Mouse (Mus musculus) layer of hippocampus, adult 2 months (tissue): ENCODE results near the gene Tmem176b. TPM values are rescaled to one million over a fixed set of nuclear protein-coding genes. Genes with fewer than 3 reads are reported as not detected.
A peak's percentile ranks its signal among the peaks of the same experiment; 100 is the strongest.

ENCODE experiments used
- DNase-seq, 2 experiments: peaks; one replicate each; pipeline ENCODE4 v3.0.0; 2022; ENCODE audit warnings: low spot score in 2 of 2
- H3K27ac ChIP-seq: fragments of 200-600 bp; 2 replicates; pipeline ENCODE4 v1.8.1; 2022
- H3K4me3 ChIP-seq: fragments of 200-600 bp; 2 replicates; pipeline ENCODE4 v1.8.1; 2022; ENCODE audit warnings: mild to moderate bottlenecking
- CTCF ChIP-seq: fragments of 200-600 bp; conservative IDR thresholded peaks from 2 replicates; pipeline ENCODE4 v1.8.1; 2022; ENCODE audit warnings: antibody characterized with exemption, mild to moderate bottlenecking, moderate library complexity
- total RNA-seq, 2 experiments: library from RNA; stranded (reverse); gene quantifications; 2 replicates each; pipeline ENCODE4 v1.2.3; 2021

Tmem176b gene
- total RNA-seq, 2 experiments from 2014 or later, result 51.4 to 57.1 TPM

DNA sequence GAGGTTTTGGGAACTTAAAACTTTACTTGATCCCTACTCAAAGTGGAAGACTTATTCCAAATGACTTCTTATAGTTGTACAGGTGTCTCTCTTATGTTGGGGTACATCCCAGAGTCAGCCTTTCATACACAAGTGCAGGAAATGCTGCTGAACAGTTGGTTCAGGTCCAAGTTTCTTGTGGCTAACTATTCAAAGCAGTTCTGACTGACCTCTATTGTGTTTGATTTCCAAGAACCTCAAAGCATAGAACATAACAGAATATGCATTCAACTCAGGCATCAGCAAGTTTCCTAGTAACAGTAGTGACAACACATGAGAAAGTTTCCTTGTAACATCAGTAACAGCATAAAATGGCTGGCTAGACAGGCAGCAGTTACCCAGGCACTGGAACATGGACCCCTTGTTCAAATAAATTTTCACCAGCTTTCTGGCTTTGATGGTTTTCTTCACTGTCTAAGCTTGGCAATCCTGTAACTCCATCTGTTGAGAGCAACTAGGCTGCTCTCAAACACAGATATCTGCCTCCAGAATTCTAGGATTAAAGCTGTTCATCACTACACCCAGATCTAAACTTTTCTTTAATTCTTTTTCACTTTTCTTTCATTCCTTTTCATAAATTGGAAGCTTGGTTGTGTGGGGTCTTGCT, 37.8 kb downstream of the Tmem176b start:
- peak in 1 of 2 experiments; percentile 22 for DNase-seq
- no peak overlapping the region for H3K27ac ChIP-seq
- H3K4me3 ChIP-seq, result no peak overlapping the region
- TF ChIP-seq CTCF, result no peak

DNA sequence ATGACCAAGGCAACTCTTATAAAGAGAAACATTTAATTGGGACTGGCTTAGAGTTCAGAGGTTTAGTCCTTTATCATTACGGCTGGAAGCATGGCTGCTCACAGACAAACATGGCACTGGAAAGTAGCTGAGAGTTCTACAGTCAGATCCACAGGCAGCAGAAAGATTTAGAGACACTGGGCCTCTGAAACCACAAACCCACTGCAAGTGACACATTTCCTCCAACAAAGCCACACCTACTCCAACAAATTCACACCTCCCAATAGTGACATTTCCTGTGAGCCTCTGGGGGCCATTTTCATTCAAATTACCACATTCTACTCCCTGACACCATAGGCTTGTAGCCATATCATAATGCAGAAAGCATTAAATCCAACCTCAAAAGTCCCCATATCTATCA, 39.4 kb downstream of the Tmem176b start:
- Histone ChIP-seq H3K27ac (no peak overlapping the region), H3K4me3 (no peak overlapping the region)
- DNase-seq, result no peak
- TF ChIP-seq CTCF, result no peak

GRCm38 (mm10) chr6:48787867-48788266, 53.4 kb downstream of the Tmem176b start:
- Histone ChIP-seq H3K4me3 (no peak overlapping the region), H3K27ac (no peak overlapping the region)
- no peak for DNase-seq
- TF ChIP-seq CTCF, result no peak

DNA sequence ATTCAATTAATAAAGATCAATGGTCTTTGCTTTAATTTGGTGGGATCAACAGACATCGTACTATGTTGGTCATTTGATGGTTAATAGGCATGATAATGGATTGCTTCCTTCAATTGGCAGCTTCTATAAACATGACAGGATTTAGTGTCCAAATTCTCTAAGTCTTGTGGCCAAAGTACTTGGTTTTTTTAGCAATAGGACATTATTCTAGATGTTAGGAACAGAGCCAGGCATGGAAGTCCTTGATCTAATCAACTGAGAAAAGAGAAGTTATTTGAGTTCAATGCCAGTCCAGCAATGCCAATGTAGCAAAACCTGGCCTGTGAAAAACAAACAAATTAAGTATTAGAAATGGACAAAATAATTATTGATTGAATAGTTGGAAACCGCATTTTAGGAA, 55.7 kb downstream of the Tmem176b start:
- no peak for DNase-seq
- Histone ChIP-seq H3K4me3 (no peak overlapping the region), H3K27ac (no peak overlapping the region)
- TF ChIP-seq CTCF, result no peak

DNA sequence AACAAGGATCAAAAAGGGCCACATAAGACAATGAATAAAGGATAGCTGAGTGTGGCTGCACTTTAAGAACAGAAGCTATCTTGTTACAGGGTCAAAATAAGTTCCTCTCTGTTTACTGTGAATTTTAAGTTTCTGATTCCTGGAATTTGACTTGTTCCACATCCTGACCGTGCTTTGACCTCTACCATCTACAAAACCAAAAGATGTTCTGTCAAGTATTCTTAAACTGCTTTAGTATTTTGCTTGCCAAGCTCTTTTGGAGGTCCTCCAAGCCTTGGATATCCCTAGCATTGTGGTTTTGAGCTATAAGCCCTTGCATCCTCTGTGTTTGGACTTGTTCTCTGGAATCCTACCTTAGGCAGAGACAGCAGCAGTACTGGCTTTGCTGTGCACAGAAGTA, 56.1 kb downstream of the Tmem176b start:
- TF ChIP-seq CTCF, result no peak
- no peak for DNase-seq
- no peak overlapping the region for H3K27ac ChIP-seq
- H3K4me3 ChIP-seq, result no peak overlapping the region

DNA sequence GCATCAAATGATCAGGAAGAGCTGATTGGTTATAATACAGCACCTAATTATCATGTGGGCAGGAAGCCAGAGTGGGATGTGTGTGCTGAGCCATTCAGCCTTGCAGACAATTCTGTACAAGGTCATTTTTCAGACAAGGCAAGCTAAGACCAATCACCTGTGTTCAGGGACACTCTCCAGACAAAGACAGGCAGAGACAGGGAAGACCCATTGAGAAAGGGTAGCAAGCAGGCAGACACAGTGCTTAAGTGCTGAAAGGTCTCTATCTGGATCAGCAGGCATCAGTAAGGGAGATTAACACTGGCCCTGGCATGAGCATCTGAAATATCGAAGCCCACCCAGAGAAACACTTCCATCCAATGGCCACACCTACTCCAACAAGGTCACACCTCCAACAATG, 56.9 kb downstream of the Tmem176b start:
- TF ChIP-seq CTCF, result no peak
- no peak overlapping the region for H3K4me3 ChIP-seq
- DNase-seq, result no peak
- no peak overlapping the region for H3K27ac ChIP-seq

Other genes with a start within 250 kb of the Tmem176b start
- 10 to 100 TPM; 48.6 to 53.1 TPM for gene Repin1, start 247.6 kb downstream of the Tmem176b start, total RNA-seq
- gene Gm44965, start 247.6 kb downstream of the Tmem176b start, total RNA-seq, result not detected
- 10 to 100 TPM in 1 of 2 experiments, 1 to 10 TPM in 1; 7.9 to 10.4 TPM for gene Zfp775, start 239.4 kb downstream of the Tmem176b start, total RNA-seq
- 10 to 100 TPM; 12.7 to 13.4 TPM for gene AI854703, start 214.7 kb downstream of the Tmem176b start, total RNA-seq
- under 1 TPM; 0.81 to 0.97 TPM for gene Gimap8, start 194.3 kb downstream of the Tmem176b start, total RNA-seq
- gene Gimap9, start 165.4 kb downstream of the Tmem176b start, total RNA-seq, result under 1 TPM; 0.42 to 0.44 TPM
- gene Gimap4, start 156.9 kb downstream of the Tmem176b start, total RNA-seq, result not detected
- 1 to 10 TPM; 4.2 to 5.5 TPM for gene Gimap6, start 133.3 kb downstream of the Tmem176b start, total RNA-seq
- gene Gm28053, start 122.9 kb downstream of the Tmem176b start, total RNA-seq, result not detected
- gene Gimap7, start 122.9 kb downstream of the Tmem176b start, total RNA-seq, result not detected
- gene Gimap1, start 102.4 kb downstream of the Tmem176b start, total RNA-seq, result 1 to 10 TPM; 1.5 to 3.9 TPM
- gene Gimap5, start 95.3 kb downstream of the Tmem176b start, total RNA-seq, result 1 to 10 TPM in 1 of 2 experiments, under 1 TPM in 1; 0.74 to 1.5 TPM
- gene Gimap3, start 70.6 kb downstream of the Tmem176b start, total RNA-seq, result not detected
- 10 to 100 TPM; 26.0 to 30.7 TPM for gene Tmem176a, start 577 bp downstream of the Tmem176b start, total RNA-seq
- not detected for gene Aoc1, start 31.4 kb upstream of the Tmem176b start, total RNA-seq
- gene 1600015I10Rik, start 88.4 kb upstream of the Tmem176b start, total RNA-seq, result not detected
- not detected for gene Doxl2, start 133.5 kb upstream of the Tmem176b start, total RNA-seq
- gene Svs1, start 145.4 kb upstream of the Tmem176b start, total RNA-seq, result not detected
- 1 to 10 TPM; 2.9 to 3.6 TPM for gene Gpnmb, start 195.1 kb upstream of the Tmem176b start, total RNA-seq
- gene Malsu1, start 232.3 kb upstream of the Tmem176b start, total RNA-seq, result 10 to 100 TPM; 25.4 to 27.8 TPM